Mouse (Mus musculus): ENCODE data around the gene Angptl8.

DNA sequence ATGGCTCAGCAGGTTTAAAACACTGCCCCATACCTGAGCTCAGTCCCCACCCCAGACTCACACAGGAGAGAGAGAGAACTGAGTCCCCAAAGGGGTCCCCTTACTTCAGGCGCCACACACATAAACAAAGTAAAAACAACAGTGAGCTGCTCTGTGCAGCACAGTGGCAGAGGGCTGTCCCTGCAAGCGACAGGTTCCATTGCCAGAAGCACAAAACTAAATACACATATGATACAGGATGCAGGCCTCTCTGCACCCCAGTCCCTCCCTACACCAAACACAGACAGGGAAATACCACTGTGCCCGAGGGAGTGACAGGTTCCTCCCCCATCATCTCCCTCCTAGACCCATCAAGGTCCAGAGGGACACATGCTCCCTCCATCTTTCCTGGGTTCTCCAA is 12.1 kb downstream of the Angptl8 start:
- TF ChIP-seq CTCF (IDR thresholded peaks at IDR 0.05; ENCODE audit: borderline replicate concordance, insufficient read depth, low read depth, low read length): no peak
- no peak for TF ChIP-seq POLR2A (IDR thresholded peaks at IDR 0.05; ENCODE audit: borderline replicate concordance, insufficient read depth, low read length)

Data from cerebellum, adult 2 months (tissue).